Mouse (Mus musculus): Measurements from ENCODE around the gene Acly.

GRCm38 (mm10) chr11:100504990-100505660 is 22.7 kb downstream of the Acly start:
- TF ChIP-seq EP300 (IDR thresholded peaks at IDR 0.05; ENCODE audit: low read depth) = no peak
- TF ChIP-seq CTCF (IDR thresholded peaks at IDR 0.05; ENCODE audit: low read depth) = no peak
